Mouse (Mus musculus): ENCODE measurements around the gene Chn1. TPM values are rescaled to one million over a fixed set of nuclear protein-coding genes. Genes with fewer than 3 reads are reported as not detected.

Gene Chn1
- total and polyA plus RNA-seq, 3 experiments = 4.2 to 17.0 (median 9.9) TPM

DNA sequence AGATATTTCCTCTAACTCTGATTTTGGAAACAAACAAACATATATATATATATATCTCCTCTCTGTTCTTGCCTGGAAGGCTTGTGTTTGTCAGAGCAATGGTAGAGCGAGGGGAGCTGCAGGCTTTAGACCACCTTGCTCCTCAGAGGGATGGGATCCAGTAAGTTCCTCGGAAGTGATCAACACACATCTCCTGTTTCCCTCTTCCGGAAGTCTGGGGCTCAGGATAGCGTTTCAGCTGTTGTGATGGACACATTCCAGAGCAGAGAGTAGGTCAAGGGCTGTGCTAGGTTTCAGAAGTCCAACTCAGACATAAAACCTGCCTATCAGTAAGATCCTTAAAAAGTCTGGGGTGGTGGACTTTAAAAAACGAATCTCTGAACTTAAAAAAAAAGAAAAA is 196.0 kb downstream of the Chn1 start:
- in situ Hi-C loops (cut with MboI; ENCODE audit: low pct_ligation_motif_present, low pct_unique_long_range_greater_than_20kb, low sequenced_read_pairs) (loop anchor here (25.0 kb wide), 2 partner anchors 408 to 1083 kb away; partner anchors contain the start of genes Evx2 and Hoxd13), dilution Hi-C loops (cut with MboI; ENCODE audit: extremely low pct_ligation_motif_present, extremely low pct_unique_long_range_greater_than_20kb, low sequenced_read_pairs) (no loop called here)
- Histone ChIP-seq H3K27me3 (replicated peaks) (no peaks in the 10 kb centered on the region), H3K36me3 (replicated peaks in 1 of 2; ENCODE audit: control insufficient read depth in 1 of 2, insufficient read depth in 1 of 2, low read length in 1 of 2) (no peaks in the 10 kb centered on the region), H3K9me3 (replicated peaks; ENCODE audit: low read length) (no peaks in the 10 kb centered on the region), H3K4me1 (ENCODE audit: control insufficient read depth in 1 of 2, insufficient read depth in 2 of 2) (peaks cover 0 to 7% of the 10 kb centered on the region in 2 experiments; a peak in 1 of 4 replicates), H3K27ac (ENCODE audit: insufficient read depth, low read depth) (no peak overlapping the region), H3K79me2 (replicated peaks; ENCODE audit: control insufficient read depth, extremely low read depth, insufficient read depth, poor library complexity, severe bottlenecking) (no peaks in the 10 kb centered on the region), H3K4me2 (ENCODE audit: insufficient read depth, low read depth, poor library complexity, severe bottlenecking) (no peak overlapping the region), H3K4me3 (replicated peaks in 1 of 3; ENCODE audit: low read depth in 2 of 3, low read length in 2 of 3, poor library complexity in 1 of 3) (no peak overlapping the region), H3K9ac (ENCODE audit: insufficient read depth, low read depth) (no peak overlapping the region)
- TF ChIP-seq TBP (conservative IDR thresholded peaks at IDR 0.05; ENCODE audit: low read depth, low read length) = no peak
- no peak for TF ChIP-seq MXI1 (IDR thresholded peaks at IDR 0.05; ENCODE audit: low read depth, low read length)
- TF ChIP-seq ETS1 (conservative IDR thresholded peaks at IDR 0.05; ENCODE audit: low read depth, low read length) = no peak
- DNase-seq (ENCODE audit: extremely low read depth) = no peak

DNA sequence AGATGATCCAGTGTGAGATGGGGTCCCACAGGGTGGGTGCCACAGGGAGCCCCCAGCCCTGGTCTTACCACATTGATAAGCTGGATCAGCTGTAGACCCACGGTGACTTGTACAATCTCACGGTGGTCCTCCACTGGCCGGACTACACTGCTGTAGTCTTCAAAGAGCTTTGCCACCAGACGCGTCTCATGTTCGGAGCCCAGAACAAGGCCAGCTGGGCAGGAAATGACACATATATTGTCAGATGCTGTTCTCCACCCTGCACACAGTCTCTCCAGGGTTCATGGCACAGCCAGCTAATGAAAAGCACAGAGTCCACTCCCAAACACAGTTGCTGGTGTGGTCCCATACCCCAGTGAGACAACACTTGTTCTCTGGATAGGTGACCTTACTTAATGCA is 200.7 kb downstream of the Chn1 start:
- Histone ChIP-seq H3K36me3 (replicated peaks in 1 of 2; ENCODE audit: control insufficient read depth in 1 of 2, insufficient read depth in 1 of 2, low read length in 1 of 2) (no peaks in the 10 kb centered on the region), H3K9me3 (replicated peaks; ENCODE audit: low read length) (no peaks in the 10 kb centered on the region), H3K4me3 (replicated peaks in 1 of 3; ENCODE audit: low read depth in 2 of 3, low read length in 2 of 3, poor library complexity in 1 of 3) (no peak overlapping the region), H3K4me1 (ENCODE audit: control insufficient read depth in 1 of 2, insufficient read depth in 2 of 2) (peaks cover 8 to 12% of the 10 kb centered on the region in 2 experiments; a peak in 2 of 4 replicates), H3K27ac (ENCODE audit: insufficient read depth, low read depth) (no peak overlapping the region), H3K79me2 (replicated peaks; ENCODE audit: control insufficient read depth, extremely low read depth, insufficient read depth, poor library complexity, severe bottlenecking) (no peaks in the 10 kb centered on the region), H3K27me3 (replicated peaks) (no peaks in the 10 kb centered on the region), H3K9ac (ENCODE audit: insufficient read depth, low read depth) (no peak overlapping the region), H3K4me2 (ENCODE audit: insufficient read depth, low read depth, poor library complexity, severe bottlenecking) (peak overlapping the region; percentile 22; the same call in 1 of the 2 replicates)
- DNase-seq (ENCODE audit: extremely low read depth) = no peak
- TF ChIP-seq RAD21 (IDR thresholded peaks at IDR 0.05; ENCODE audit: low read depth, low read length) (no peak), NRF1 (IDR thresholded peaks at IDR 0.05; ENCODE audit: low read depth, low read length) (no peak), ZKSCAN1 (IDR thresholded peaks at IDR 0.05; ENCODE audit: borderline replicate concordance, low read depth, low read length) (no peak), ELF1 (IDR thresholded peaks at IDR 0.05; ENCODE audit: low read depth, low read length) (no peak), CTCF (conservative IDR thresholded peaks at IDR 0.05 in 1 of 2, IDR thresholded peaks at IDR 0.05 in 1 of 2; ENCODE audit: low read depth in 2 of 2, low read length in 2 of 2) (no peak), USF2 (conservative IDR thresholded peaks at IDR 0.05; ENCODE audit: low read depth, low read length) (no peak), MAZ (IDR thresholded peaks at IDR 0.05; ENCODE audit: low read depth, low read length) (no peak), USF1 (IDR thresholded peaks at IDR 0.05; ENCODE audit: low read depth, low read length) (no peak)
- dilution Hi-C loops (cut with MboI; ENCODE audit: extremely low pct_ligation_motif_present, extremely low pct_unique_long_range_greater_than_20kb, low sequenced_read_pairs) (no loop called here), in situ Hi-C loops (cut with MboI; ENCODE audit: low pct_ligation_motif_present, low pct_unique_long_range_greater_than_20kb, low sequenced_read_pairs) (loop anchor here (25.0 kb wide), 1 partner anchor 313 kb away; the partner anchor contains the start of gene Atf2)

DNA sequence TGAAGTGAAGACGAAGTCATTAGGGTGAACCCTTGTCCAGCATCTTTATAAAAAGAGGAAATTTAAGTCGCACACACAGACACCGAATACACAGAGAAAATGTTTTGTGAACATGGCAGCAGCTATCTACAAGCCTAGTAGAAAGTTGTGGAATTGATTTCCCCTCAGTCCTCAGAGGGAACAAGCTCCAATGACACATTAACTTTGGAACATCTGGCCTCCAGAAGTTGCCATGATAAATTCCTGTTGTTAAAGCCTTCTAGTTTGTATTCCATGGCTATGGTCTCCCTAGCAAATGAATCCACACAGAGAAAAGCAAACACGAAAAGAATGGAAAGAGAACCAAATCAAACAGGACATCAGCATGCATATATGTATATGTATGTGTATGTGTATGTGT is 201.6 kb downstream of the Chn1 start:
- no peaks in the 10 kb centered on the region for H3K79me2 ChIP-seq (replicated peaks; ENCODE audit: control insufficient read depth, extremely low read depth, insufficient read depth, poor library complexity, severe bottlenecking)
- H3K9me3 ChIP-seq (replicated peaks; ENCODE audit: low read length) = no peaks in the 10 kb centered on the region
- peaks cover 8 to 12% of the 10 kb centered on the region in 2 experiments; a peak in 2 of 4 replicates for H3K4me1 ChIP-seq (ENCODE audit: control insufficient read depth in 1 of 2, insufficient read depth in 2 of 2)
- no peak overlapping the region for H3K27ac ChIP-seq (ENCODE audit: insufficient read depth, low read depth)
- no peak overlapping the region for H3K4me3 ChIP-seq (replicated peaks in 1 of 3; ENCODE audit: low read depth in 2 of 3, low read length in 2 of 3, poor library complexity in 1 of 3)
- TF ChIP-seq NELFE (IDR thresholded peaks at IDR 0.05; ENCODE audit: low read depth, low read length) (no peak), MAZ (IDR thresholded peaks at IDR 0.05; ENCODE audit: low read depth, low read length) (no peak), MXI1 (IDR thresholded peaks at IDR 0.05; ENCODE audit: low read depth, low read length) (no peak), KAT2A (IDR thresholded peaks at IDR 0.05; ENCODE audit: insufficient replicate concordance, low read length) (no peak), ZKSCAN1 (IDR thresholded peaks at IDR 0.05; ENCODE audit: borderline replicate concordance, low read depth, low read length) (no peak), TBP (conservative IDR thresholded peaks at IDR 0.05; ENCODE audit: low read depth, low read length) (no peak), MYC (IDR thresholded peaks at IDR 0.05; ENCODE audit: low read depth, low read length) (no peak), E2F4 (IDR thresholded peaks at IDR 0.05; ENCODE audit: insufficient replicate concordance, low read depth, low read length) (no peak), ELF1 (IDR thresholded peaks at IDR 0.05; ENCODE audit: low read depth, low read length) (no peak), SIN3A (IDR thresholded peaks at IDR 0.05; ENCODE audit: low read length) (no peak), CHD1 (IDR thresholded peaks at IDR 0.05; ENCODE audit: low read depth, low read length) (no peak), ZC3H11A (IDR thresholded peaks at IDR 0.05; ENCODE audit: low read depth, low read length) (no peak), PAX5 (IDR thresholded peaks at IDR 0.05; ENCODE audit: low read length) (no peak), JUND (conservative IDR thresholded peaks at IDR 0.05; ENCODE audit: low read depth, low read length) (no peak)
- no peak overlapping the region for H3K4me2 ChIP-seq (ENCODE audit: insufficient read depth, low read depth, poor library complexity, severe bottlenecking)
- dilution Hi-C loops (cut with MboI; ENCODE audit: extremely low pct_ligation_motif_present, extremely low pct_unique_long_range_greater_than_20kb, low sequenced_read_pairs) (no loop called here), in situ Hi-C loops (cut with MboI; ENCODE audit: low pct_ligation_motif_present, low pct_unique_long_range_greater_than_20kb, low sequenced_read_pairs) (loop anchor here (25.0 kb wide), 1 partner anchor 314 kb away; the partner anchor contains the start of gene Atf2)
- no peak overlapping the region for H3K9ac ChIP-seq (ENCODE audit: insufficient read depth, low read depth)
- DNase-seq (ENCODE audit: extremely low read depth) = no peak
- no peaks in the 10 kb centered on the region for H3K36me3 ChIP-seq (replicated peaks in 1 of 2; ENCODE audit: control insufficient read depth in 1 of 2, insufficient read depth in 1 of 2, low read length in 1 of 2)
- H3K27me3 ChIP-seq (replicated peaks) = peaks cover 2% of the 10 kb centered on the region
